Mouse (Mus musculus): Measurements from ENCODE around the gene Olfr1371.

The Olfr1371 gene

GRCm38 (mm10) chr11:52213887-52214286, at the start of gene Olfr1371:
Gene Olfr1371 (minus strand): TSS chr11:52213987.
- no peak for DNase-seq (ENCODE audit: low spot score in 2 of 2)

GRCm38 (mm10) chr11:52262338-52262737, 48.6 kb upstream of the Olfr1371 start:
- peak in 1 of 2 experiments; percentile 8 for DNase-seq (ENCODE audit: low spot score in 2 of 2)

GRCm38 (mm10) chr11:52261937-52262336, 48.1 kb upstream of the Olfr1371 start:
- peak in 1 of 2 experiments; percentile 20 for DNase-seq (ENCODE audit: low spot score in 2 of 2)

GRCm38 (mm10) chr11:52260878-52261277, 47.1 kb upstream of the Olfr1371 start:
- DNase-seq (ENCODE audit: low spot score in 2 of 2) = no peak

GRCm38 (mm10) chr11:52258711-52259110, 44.9 kb upstream of the Olfr1371 start:
- no peak for DNase-seq (ENCODE audit: low spot score in 2 of 2)

GRCm38 (mm10) chr11:52257376-52257775, 43.6 kb upstream of the Olfr1371 start:
- DNase-seq (ENCODE audit: low spot score in 2 of 2) = no peak

- DNase-seq (ENCODE audit: low spot score in 2 of 2) = no peak
Observed at GRCm38 (mm10) chr11:52255077-52255476, 41.3 kb upstream of the Olfr1371 start.

GRCm38 (mm10) chr11:52253674-52254375, 40.0 kb upstream of the Olfr1371 start:
- DNase-seq (ENCODE audit: low spot score in 2 of 2) = peak in 1 of 2 experiments; percentile 56

- DNase-seq (ENCODE audit: low spot score in 2 of 2) = no peak
Observed at GRCm38 (mm10) chr11:52252692-52253091, 38.9 kb upstream of the Olfr1371 start.

- no peak for DNase-seq (ENCODE audit: low spot score in 2 of 2)
Observed at GRCm38 (mm10) chr11:52251770-52252169, 38.0 kb upstream of the Olfr1371 start.

- no peak for DNase-seq (ENCODE audit: low spot score in 2 of 2)
Observed at GRCm38 (mm10) chr11:52249452-52249851, 35.7 kb upstream of the Olfr1371 start.

- no peak for DNase-seq (ENCODE audit: low spot score in 2 of 2)
Observed at GRCm38 (mm10) chr11:52240898-52241542, 27.2 kb upstream of the Olfr1371 start.

- no peak for DNase-seq (ENCODE audit: low spot score in 2 of 2)
Observed at GRCm38 (mm10) chr11:52234509-52234908, 20.7 kb upstream of the Olfr1371 start.

GRCm38 (mm10) chr11:52233906-52234305, 20.1 kb upstream of the Olfr1371 start:
- DNase-seq (ENCODE audit: low spot score in 2 of 2) = no peak

- DNase-seq (ENCODE audit: low spot score in 2 of 2) = no peak
Observed at GRCm38 (mm10) chr11:52233043-52233653, 19.4 kb upstream of the Olfr1371 start.

GRCm38 (mm10) chr11:52231606-52232541, 18.1 kb upstream of the Olfr1371 start, which contains the start of gene Skp1a:
Gene Skp1a (plus strand): TSS chr11:52231995.
- peak; percentile 92 to 96 for DNase-seq (ENCODE audit: low spot score in 2 of 2)

- no peak for DNase-seq (ENCODE audit: low spot score in 2 of 2)
Observed at GRCm38 (mm10) chr11:52230694-52231093, 16.9 kb upstream of the Olfr1371 start.

- DNase-seq (ENCODE audit: low spot score in 2 of 2) = no peak
Observed at GRCm38 (mm10) chr11:52228722-52229448, 15.1 kb upstream of the Olfr1371 start.

- DNase-seq (ENCODE audit: low spot score in 2 of 2) = no peak
Observed at GRCm38 (mm10) chr11:52227466-52228226, 13.9 kb upstream of the Olfr1371 start.

- DNase-seq (ENCODE audit: low spot score in 2 of 2) = no peak
Observed at GRCm38 (mm10) chr11:52227053-52227452, 13.3 kb upstream of the Olfr1371 start.

Data from cerebellum, postnatal 4 days (tissue).